Mouse (Mus musculus) E14TG2a.4 (cell line): Measurements from ENCODE around the gene Rere.

Experiments used
- CTCF ChIP-seq: conservative IDR thresholded peaks from 2 replicates; pipeline ENCODE4 v1.5.1; 2014; ENCODE audit warnings: low read length
- NANOG ChIP-seq: IDR thresholded peaks from 2 replicates; pipeline ENCODE4 v1.6.1; 2014; ENCODE audit warnings: borderline replicate concordance, low read length, mixed read lengths
- POU5F1 ChIP-seq: IDR thresholded peaks from 2 replicates; pipeline ENCODE4 v1.6.1; 2014; ENCODE audit warnings: low read length, borderline replicate concordance

DNA sequence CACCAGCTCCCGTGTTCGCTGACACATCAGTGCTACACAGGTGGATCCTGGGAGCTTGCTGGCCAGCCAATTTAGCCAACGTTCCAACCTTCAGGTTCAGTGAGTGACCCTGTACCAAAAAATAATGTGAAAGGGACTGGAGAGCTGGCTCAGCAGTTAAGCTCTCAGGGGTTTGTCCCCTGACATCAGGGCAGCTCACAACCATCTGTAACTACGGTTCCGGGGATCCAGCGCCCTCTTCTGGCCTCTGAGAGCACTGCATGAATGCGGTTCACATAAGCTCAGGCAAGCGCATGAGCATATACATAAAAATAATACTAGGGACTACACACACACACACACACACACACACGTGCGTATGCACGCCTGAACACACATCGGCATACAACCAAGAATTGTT, 381.7 kb downstream of the Rere start:
- TF ChIP-seq CTCF (peak; percentile 85), POU5F1 (no peak), NANOG (no peak)
